Mouse (Mus musculus) hindbrain, embryonic 14.5 days (tissue): ENCODE results near the gene Arhgap31. TPM values are rescaled to one million over a fixed set of nuclear protein-coding genes. Genes with fewer than 3 reads are reported as not detected.

Experiments used
- ATAC-seq: fragments of 200-750 bp; cut with Nextera tagmentation; 2 replicates; pipeline ENCODE4 v1.8.0; 2017; ENCODE audit warnings: moderate number of reproducible peaks, mild to moderate bottlenecking, moderate TSS enrichment, moderate library complexity; ENCODE audit not compliant: low FRiP score
- DNase-seq: peaks from one replicate; pipeline ENCODE4 v3.0.0-alpha.2; 2015; ENCODE audit warnings: low spot score
- H3K27ac ChIP-seq: fragments of 300-500 bp; sonication (generic); 2 replicates; pipeline ENCODE4 v1.5.1; 2014; ENCODE audit warnings: mild to moderate bottlenecking, moderate library complexity
- H3K27me3 ChIP-seq: fragments of 300-500 bp; sonication (generic); 2 replicates; pipeline ENCODE4 v1.6.1; 2014; ENCODE audit warnings: mild to moderate bottlenecking, low read length, mixed read lengths; ENCODE audit not compliant: control insufficient read depth, insufficient read depth
- H3K36me3 ChIP-seq: fragments of 300-500 bp; sonication (generic); replicated peaks from 2 replicates; pipeline ENCODE4 v1.6.1; 2014; ENCODE audit not compliant: control insufficient read depth, insufficient read depth
- H3K4me1 ChIP-seq: fragments of 300-500 bp; sonication (generic); replicated peaks from 2 replicates; pipeline ENCODE4 v1.6.1; 2014; ENCODE audit warnings: antibody characterized with exemption, low read length, mixed read lengths; ENCODE audit not compliant: control insufficient read depth, insufficient read depth
- H3K4me2 ChIP-seq: fragments of 300-500 bp; sonication (generic); replicated peaks from 2 replicates; pipeline ENCODE4 v1.6.1; 2014; ENCODE audit warnings: mild to moderate bottlenecking, moderate library complexity
- H3K4me3 ChIP-seq: fragments of 300-500 bp; sonication (generic); replicated peaks from 2 replicates; pipeline ENCODE4 v1.5.1; 2014; ENCODE audit warnings: mild to moderate bottlenecking, low read length
- H3K9ac ChIP-seq: fragments of 300-500 bp; sonication (generic); 2 replicates; pipeline ENCODE4 v1.6.1; 2014
- H3K9me3 ChIP-seq: fragments of 300-500 bp; sonication (generic); 2 replicates; pipeline ENCODE4 v1.6.1; 2016; ENCODE audit warnings: low read length; ENCODE audit not compliant: control insufficient read depth
- WGBS: fragments of 180-500 bp; shearing (Covaris S2); extraction: QIAGEN DNeasy Blood & Tissue Kit; methylation state at CpG from one replicate; pipeline ENCODE4 v1.1.7; 2014; 5-methylcytosine and 5-hydroxymethylcytosine counted together
- polyA plus RNA-seq: library from polyadenylated mRNA; unstranded; fragments of >200 nt; fragmentation: Nextera tagmentation; extraction: Ambion mirVana; gene quantifications from 2 replicates; pipeline ENCODE4 v1.2.1, GENCODE M21; 2014

Arhgap31 gene
- polyA plus RNA-seq, 1 experiment from 2014 or later, result 7.8 TPM

- no peak overlapping the region for H3K4me3 ChIP-seq
- WGBS, result 84% methylated on average over 10 of the region's 10 CpGs
- no peaks in the 10 kb centered on the region for H3K4me1 ChIP-seq
Measured at GRCm38 (mm10) chr16:38625811-38626369, 87.2 kb downstream of the Arhgap31 start.

GRCm38 (mm10) chr16:38625411-38625810 is 87.7 kb downstream of the Arhgap31 start:
- Histone ChIP-seq H3K27ac (no peak overlapping the region), H3K9me3 (no peaks in the 10 kb centered on the region)
- WGBS, result 91% methylated on average over 7 of the region's 7 CpGs

More at GRCm38 (mm10) chr16:38625811-38626369, 87.2 kb downstream of the Arhgap31 start:
- ATAC-seq, result no peak
- no peaks in the 10 kb centered on the region for H3K36me3 ChIP-seq
- DNase-seq, result no peak
- no peaks in the 10 kb centered on the region for H3K27me3 ChIP-seq
- no peak overlapping the region for H3K27ac ChIP-seq
- no peak overlapping the region for H3K4me2 ChIP-seq
- no peaks in the 10 kb centered on the region for H3K9me3 ChIP-seq
- H3K9ac ChIP-seq, result no peak overlapping the region

GRCm38 (mm10) chr16:38624303-38624702 is 88.8 kb downstream of the Arhgap31 start:
- Histone ChIP-seq H3K4me3 (no peak overlapping the region), H3K9me3 (no peaks in the 10 kb centered on the region), H3K36me3 (no peaks in the 10 kb centered on the region), H3K4me2 (no peak overlapping the region), H3K27ac (no peak overlapping the region), H3K4me1 (no peaks in the 10 kb centered on the region), H3K9ac (no peak overlapping the region), H3K27me3 (no peaks in the 10 kb centered on the region)
- 82% methylated on average over 11 of the region's 11 CpGs for WGBS
- no peak for ATAC-seq
- no peak for DNase-seq

More at GRCm38 (mm10) chr16:38625411-38625810, 87.7 kb downstream of the Arhgap31 start:
- Histone ChIP-seq H3K4me2 (no peak overlapping the region), H3K4me3 (no peak overlapping the region), H3K4me1 (no peaks in the 10 kb centered on the region), H3K9ac (no peak overlapping the region), H3K36me3 (no peaks in the 10 kb centered on the region), H3K27me3 (no peaks in the 10 kb centered on the region)
- no peak for ATAC-seq
- DNase-seq, result no peak

- H3K9ac ChIP-seq, result no peak overlapping the region
- H3K4me1 ChIP-seq, result no peaks in the 10 kb centered on the region
- H3K27ac ChIP-seq, result no peak overlapping the region
- no peaks in the 10 kb centered on the region for H3K9me3 ChIP-seq
- no peak overlapping the region for H3K4me3 ChIP-seq
- no peak for ATAC-seq
- no peaks in the 10 kb centered on the region for H3K27me3 ChIP-seq
- no peaks in the 10 kb centered on the region for H3K36me3 ChIP-seq
- no peak overlapping the region for H3K4me2 ChIP-seq
- 67% methylated on average over 2 of the region's 2 CpGs for WGBS
- DNase-seq, result peak; percentile 37
Measured at GRCm38 (mm10) chr16:38622283-38622682, 90.8 kb downstream of the Arhgap31 start.

GRCm38 (mm10) chr16:38620696-38621450 is 92.2 kb downstream of the Arhgap31 start:
- Histone ChIP-seq H3K4me1 (no peaks in the 10 kb centered on the region), H3K4me3 (no peak overlapping the region), H3K27me3 (no peaks in the 10 kb centered on the region), H3K4me2 (no peak overlapping the region), H3K27ac (no peak overlapping the region), H3K9me3 (no peaks in the 10 kb centered on the region), H3K36me3 (no peaks in the 10 kb centered on the region), H3K9ac (no peak overlapping the region)
- 96% methylated on average over 16 of the region's 16 CpGs for WGBS
- ATAC-seq (no peak), DNase-seq (no peak)

GRCm38 (mm10) chr16:38619054-38619453 is 94.0 kb downstream of the Arhgap31 start:
- H3K27ac ChIP-seq, result no peak overlapping the region
- 18% methylated on average over 6 of the region's 6 CpGs for whole genome bisulfite sequencing
- no peaks in the 10 kb centered on the region for H3K4me1 ChIP-seq
- no peaks in the 10 kb centered on the region for H3K9me3 ChIP-seq
- no peaks in the 10 kb centered on the region for H3K36me3 ChIP-seq
- no peak overlapping the region for H3K4me3 ChIP-seq
- DNase-seq, result peak; percentile 87
- no peak overlapping the region for H3K4me2 ChIP-seq
- H3K9ac ChIP-seq, result no peak overlapping the region
- no peaks in the 10 kb centered on the region for H3K27me3 ChIP-seq
- peak; percentile 69; the same call in 1 of the 2 replicates for ATAC-seq

GRCm38 (mm10) chr16:38617977-38618376 is 95.1 kb downstream of the Arhgap31 start:
- WGBS, result 97% methylated on average over 13 of the region's 13 CpGs
- ATAC-seq, result no peak
- no peaks in the 10 kb centered on the region for H3K36me3 ChIP-seq
- H3K9me3 ChIP-seq, result no peaks in the 10 kb centered on the region
- no peak overlapping the region for H3K4me2 ChIP-seq
- H3K27me3 ChIP-seq, result no peaks in the 10 kb centered on the region
- H3K4me1 ChIP-seq, result no peaks in the 10 kb centered on the region
- H3K9ac ChIP-seq, result no peak overlapping the region
- no peak for DNase-seq
- no peak overlapping the region for H3K27ac ChIP-seq
- no peak overlapping the region for H3K4me3 ChIP-seq

- Histone ChIP-seq H3K4me2 (no peak overlapping the region), H3K4me3 (no peak overlapping the region), H3K36me3 (peaks cover 11% of the 10 kb centered on the region; the same call in 1 of the 2 replicates), H3K4me1 (no peaks in the 10 kb centered on the region), H3K27ac (no peak overlapping the region), H3K9ac (no peak overlapping the region), H3K27me3 (no peaks in the 10 kb centered on the region), H3K9me3 (no peaks in the 10 kb centered on the region)
- WGBS, result 81% methylated on average over 6 of the region's 6 CpGs
- ATAC-seq (no peak), DNase-seq (no peak)
Measured at GRCm38 (mm10) chr16:38613646-38614045, 99.4 kb downstream of the Arhgap31 start.

- no peak overlapping the region for H3K4me3 ChIP-seq
- ATAC-seq (no peak), DNase-seq (peak; percentile 31)
- no peaks in the 10 kb centered on the region for H3K4me1 ChIP-seq
- peaks cover 11% of the 10 kb centered on the region; the same call in 1 of the 2 replicates for H3K36me3 ChIP-seq
- H3K27ac ChIP-seq, result no peak overlapping the region
- H3K9me3 ChIP-seq, result no peaks in the 10 kb centered on the region
- 74% methylated on average over 5 of the region's 5 CpGs for WGBS
- H3K9ac ChIP-seq, result no peak overlapping the region
- no peaks in the 10 kb centered on the region for H3K27me3 ChIP-seq
- no peak overlapping the region for H3K4me2 ChIP-seq
Measured at GRCm38 (mm10) chr16:38612646-38613045, 100.4 kb downstream of the Arhgap31 start.
